Mouse (Mus musculus): ENCODE measurements around the gene Phf5a.

Phf5a gene

GRCm38 (mm10) chr15:81831136-81831825, 40.4 kb downstream of the Phf5a start:
- DNase-seq (ENCODE audit: inconsistent age in 2 of 2, low spot score in 1 of 2) = peak; percentile 92 to 96

- DNase-seq (ENCODE audit: inconsistent age in 2 of 2, low spot score in 1 of 2) = no peak
Observed at GRCm38 (mm10) chr15:81830530-81830929, 41.2 kb downstream of the Phf5a start.

- no peak for DNase-seq (ENCODE audit: inconsistent age in 2 of 2, low spot score in 1 of 2)
Observed at GRCm38 (mm10) chr15:81829208-81829580, 42.5 kb downstream of the Phf5a start.

GRCm38 (mm10) chr15:81828426-81829207, 43.1 kb downstream of the Phf5a start:
- no peak for DNase-seq (ENCODE audit: inconsistent age in 2 of 2, low spot score in 1 of 2)

- no peak for DNase-seq (ENCODE audit: inconsistent age in 2 of 2, low spot score in 1 of 2)
Observed at GRCm38 (mm10) chr15:81824832-81825231, 46.9 kb downstream of the Phf5a start.

- no peak for DNase-seq (ENCODE audit: inconsistent age in 2 of 2, low spot score in 1 of 2)
Observed at GRCm38 (mm10) chr15:81822631-81823030, 49.1 kb downstream of the Phf5a start.

- DNase-seq (ENCODE audit: inconsistent age in 2 of 2, low spot score in 1 of 2) = peak in 1 of 2 experiments; percentile 54
Observed at GRCm38 (mm10) chr15:81818404-81818803, 53.3 kb downstream of the Phf5a start.

GRCm38 (mm10) chr15:81814716-81815370, 56.9 kb downstream of the Phf5a start:
- DNase-seq (ENCODE audit: inconsistent age in 2 of 2, low spot score in 1 of 2) = no peak

Data from adrenal gland, adult (tissue).